Mouse (Mus musculus): ENCODE measurements around the gene Lrit3. TPM values are rescaled to one million over a fixed set of nuclear protein-coding genes. Genes with fewer than 3 reads are reported as not detected.

Lrit3 gene
- total RNA-seq (2014; rRNA removed) (not detected in 2 replicates), polyA plus RNA-seq (2015; fragmentation: Nextera tagmentation; extraction: Ambion mirVana) (0.06 TPM in 1 of 2 replicates, not detected in the other)

- H3K9ac ChIP-seq (replicated peaks; ENCODE audit: low read length), result no peak within 1 kb of the TSS
- no peak within 1 kb of the TSS for H3K27ac ChIP-seq
- 83% methylated on average over 10 of the region's 10 CpGs for WGBS
- no peaks in the 10 kb centered on the region for H3K9me3 ChIP-seq (ENCODE audit: low read length)
- DNase-seq (ENCODE audit: low spot score) (no peak), ATAC-seq (no peak)
- no peak for TF ChIP-seq CTCF (IDR thresholded peaks at IDR 0.05; ENCODE audit: low read depth)
- H3K27me3 ChIP-seq (ENCODE audit: insufficient read depth, low read length), result no peaks in the 10 kb centered on the region
- H3K36me3 ChIP-seq (ENCODE audit: insufficient read depth, low read length), result no peaks in the 10 kb centered on the region
- H3K4me1 ChIP-seq (ENCODE audit: insufficient read depth, low read length), result no peaks in the 10 kb centered on the region
- no peak within 1 kb of the TSS for H3K4me2 ChIP-seq (ENCODE audit: low read depth, low read length)
- H3K4me3 ChIP-seq (ENCODE audit: low read length), result no peak within 1 kb of the TSS
Measured at GRCm38 (mm10) chr3:129803765-129804164, at the start of gene Lrit3. TSS of gene Lrit3 (minus strand) at chr3:129804030.

- no peak overlapping the region for H3K27ac ChIP-seq
Measured at GRCm38 (mm10) chr3:129846846-129847245, 43.0 kb upstream of the Lrit3 start.

GRCm38 (mm10) chr3:129845868-129846267, 42.0 kb upstream of the Lrit3 start:
- 91% methylated on average over 2 of the region's 2 CpGs for WGBS
- Histone ChIP-seq H3K4me1 (ENCODE audit: insufficient read depth, low read length) (no peaks in the 10 kb centered on the region), H3K27me3 (ENCODE audit: insufficient read depth, low read length) (no peaks in the 10 kb centered on the region), H3K4me3 (ENCODE audit: low read length) (no peak overlapping the region), H3K9me3 (ENCODE audit: low read length) (no peaks in the 10 kb centered on the region), H3K9ac (replicated peaks; ENCODE audit: low read length) (no peak overlapping the region), H3K36me3 (ENCODE audit: insufficient read depth, low read length) (no peaks in the 10 kb centered on the region), H3K27ac (no peak overlapping the region), H3K4me2 (ENCODE audit: low read depth, low read length) (no peak overlapping the region)
- no peak for ATAC-seq
- no peak for TF ChIP-seq CTCF (IDR thresholded peaks at IDR 0.05; ENCODE audit: low read depth)
- DNase-seq (ENCODE audit: low spot score), result no peak

More at GRCm38 (mm10) chr3:129846846-129847245, 43.0 kb upstream of the Lrit3 start:
- Histone ChIP-seq H3K9me3 (ENCODE audit: low read length) (no peaks in the 10 kb centered on the region), H3K4me3 (ENCODE audit: low read length) (no peak overlapping the region), H3K27me3 (ENCODE audit: insufficient read depth, low read length) (no peaks in the 10 kb centered on the region), H3K4me2 (ENCODE audit: low read depth, low read length) (no peak overlapping the region), H3K4me1 (ENCODE audit: insufficient read depth, low read length) (no peaks in the 10 kb centered on the region), H3K36me3 (ENCODE audit: insufficient read depth, low read length) (no peaks in the 10 kb centered on the region), H3K9ac (replicated peaks; ENCODE audit: low read length) (no peak overlapping the region)
- WGBS, result 89% methylated on average over 7 of the region's 7 CpGs
- DNase-seq (ENCODE audit: low spot score), result no peak
- ATAC-seq, result no peak
- no peak for TF ChIP-seq CTCF (IDR thresholded peaks at IDR 0.05; ENCODE audit: low read depth)

- Histone ChIP-seq H3K4me1 (ENCODE audit: insufficient read depth, low read length) (no peaks in the 10 kb centered on the region), H3K4me3 (ENCODE audit: low read length) (no peak overlapping the region), H3K4me2 (ENCODE audit: low read depth, low read length) (no peak overlapping the region), H3K36me3 (ENCODE audit: insufficient read depth, low read length) (no peaks in the 10 kb centered on the region), H3K27me3 (ENCODE audit: insufficient read depth, low read length) (no peaks in the 10 kb centered on the region), H3K9me3 (ENCODE audit: low read length) (no peaks in the 10 kb centered on the region), H3K27ac (no peak overlapping the region), H3K9ac (replicated peaks; ENCODE audit: low read length) (no peak overlapping the region)
- no peak for TF ChIP-seq CTCF (IDR thresholded peaks at IDR 0.05; ENCODE audit: low read depth)
- ATAC-seq, result no peak
- no peak for DNase-seq (ENCODE audit: low spot score)
- WGBS, result 34% methylated on average over 7 of the region's 7 CpGs
Measured at GRCm38 (mm10) chr3:129838017-129838416, 34.2 kb upstream of the Lrit3 start.

- Histone ChIP-seq H3K9ac (replicated peaks; ENCODE audit: low read length) (no peak overlapping the region), H3K4me1 (ENCODE audit: insufficient read depth, low read length) (no peaks in the 10 kb centered on the region), H3K9me3 (ENCODE audit: low read length) (no peaks in the 10 kb centered on the region), H3K4me2 (ENCODE audit: low read depth, low read length) (no peak overlapping the region), H3K4me3 (ENCODE audit: low read length) (no peak overlapping the region), H3K36me3 (ENCODE audit: insufficient read depth, low read length) (no peaks in the 10 kb centered on the region), H3K27ac (no peak overlapping the region), H3K27me3 (ENCODE audit: insufficient read depth, low read length) (no peaks in the 10 kb centered on the region)
- no peak for ATAC-seq
- WGBS, result 89% methylated on average over 6 of the region's 6 CpGs
- TF ChIP-seq CTCF (IDR thresholded peaks at IDR 0.05; ENCODE audit: low read depth), result no peak
- no peak for DNase-seq (ENCODE audit: low spot score)
Measured at GRCm38 (mm10) chr3:129836965-129837364, 33.1 kb upstream of the Lrit3 start.

GRCm38 (mm10) chr3:129836051-129836697, 32.3 kb upstream of the Lrit3 start:
- Histone ChIP-seq H3K27me3 (ENCODE audit: insufficient read depth, low read length) (no peaks in the 10 kb centered on the region), H3K4me3 (ENCODE audit: low read length) (no peak overlapping the region), H3K4me2 (ENCODE audit: low read depth, low read length) (peak overlapping the region; percentile 29), H3K27ac (no peak overlapping the region), H3K9ac (replicated peaks; ENCODE audit: low read length) (no peak overlapping the region), H3K36me3 (ENCODE audit: insufficient read depth, low read length) (no peaks in the 10 kb centered on the region), H3K9me3 (ENCODE audit: low read length) (no peaks in the 10 kb centered on the region), H3K4me1 (ENCODE audit: insufficient read depth, low read length) (no peaks in the 10 kb centered on the region)
- no peak for ATAC-seq
- TF ChIP-seq CTCF (IDR thresholded peaks at IDR 0.05; ENCODE audit: low read depth), result no peak
- DNase-seq (ENCODE audit: low spot score), result peak; percentile 5
- WGBS, result 19% methylated on average over 11 of the region's 11 CpGs

GRCm38 (mm10) chr3:129835388-129835934, 31.6 kb upstream of the Lrit3 start, which contains the start of gene Cfi:
TSS of gene Cfi (plus strand) at chr3:129835884.
- WGBS, result 64% methylated on average over 6 of the region's 6 CpGs
- no peaks in the 10 kb centered on the region for H3K27me3 ChIP-seq (ENCODE audit: insufficient read depth, low read length)
- no peaks in the 10 kb centered on the region for H3K9me3 ChIP-seq (ENCODE audit: low read length)
- no peak for TF ChIP-seq CTCF (IDR thresholded peaks at IDR 0.05; ENCODE audit: low read depth)
- H3K4me1 ChIP-seq (ENCODE audit: insufficient read depth, low read length), result no peaks in the 10 kb centered on the region
- no peaks in the 10 kb centered on the region for H3K36me3 ChIP-seq (ENCODE audit: insufficient read depth, low read length)
- ATAC-seq (no peak), DNase-seq (ENCODE audit: low spot score) (no peak)
- peak within 1 kb of the TSS; percentile 29 for H3K4me2 ChIP-seq (ENCODE audit: low read depth, low read length)
- no peak within 1 kb of the TSS for H3K4me3 ChIP-seq (ENCODE audit: low read length)
- no peak within 1 kb of the TSS for H3K27ac ChIP-seq
- H3K9ac ChIP-seq (replicated peaks; ENCODE audit: low read length), result no peak within 1 kb of the TSS

Measured in hindbrain, postnatal 0 days (tissue).